Mouse (Mus musculus) G1E (cell line): Measurements from ENCODE around the gene Nucks1. TPM values are rescaled to one million over a fixed set of nuclear protein-coding genes. Genes with fewer than 3 reads are reported as not detected.

Source experiments
- ATAC-seq: 2 replicates; pipeline ENCODE4 v1.8.0; 2016; ENCODE audit warnings: mild to moderate bottlenecking; ENCODE audit not compliant: insufficient number of reproducible peaks, poor library complexity, low FRiP score, severe bottlenecking; ENCODE audit errors: extremely low read depth
- DNase-seq: peaks from one replicate; pipeline ENCODE4 v3.0.0; 2012; ENCODE audit warnings: low spot score
- H3K27me3 ChIP-seq: 2 replicates; pipeline ENCODE4 v1.6.1; 2012; ENCODE audit warnings: mild to moderate bottlenecking, low read length, inconsistent platforms; ENCODE audit not compliant: insufficient read depth
- H3K36me3 ChIP-seq: replicated peaks from 2 replicates; pipeline ENCODE3; 2012; ENCODE audit warnings: mild to moderate bottlenecking, inconsistent platforms
- H3K4me1 ChIP-seq: 2 replicates; pipeline ENCODE4 v1.6.1; 2012; ENCODE audit warnings: low read depth, low read length, inconsistent platforms, mixed read lengths; ENCODE audit not compliant: insufficient read depth
- H3K4me3 ChIP-seq: 2 replicates; pipeline ENCODE4 v1.5.1; 2012; ENCODE audit warnings: low read depth, mild to moderate bottlenecking, inconsistent platforms, low read length, moderate library complexity, mixed read lengths
- H3K9me3 ChIP-seq: replicated peaks from 2 replicates; pipeline ENCODE4 v1.6.1; 2012; ENCODE audit warnings: inconsistent platforms
- CTCF ChIP-seq: IDR thresholded peaks from 2 replicates; pipeline ENCODE4 v1.5.1; 2012; ENCODE audit warnings: low read depth, low read length, inconsistent platforms, mixed read lengths
- GATA1 ChIP-seq: IDR thresholded peaks from 2 replicates; pipeline ENCODE4 v1.6.1; 2012; ENCODE audit warnings: borderline replicate concordance, low read length, inconsistent platforms, mixed read lengths
- GATA2 ChIP-seq: IDR thresholded peaks from 2 replicates; pipeline ENCODE4 v1.6.1; 2012; ENCODE audit warnings: low read depth, low read length, inconsistent platforms, borderline replicate concordance
- TAL1 ChIP-seq: conservative IDR thresholded peaks from 2 replicates; pipeline ENCODE4 v1.6.1; 2012; ENCODE audit warnings: low read depth, low read length, inconsistent platforms, mixed read lengths
- polyA plus RNA-seq: library from polyadenylated mRNA; stranded (reverse); fragments of >175 nt; gene quantifications from 2 replicates; pipeline ENCODE4 v1.2.3, GENCODE M21; 2012
- total RNA-seq, 2 experiments: library from RNA; stranded (forward) in 1 of 2; stranded (reverse) in 1 of 2; fragments of 200-1000 nt in 1 of 2; fragments of >200 nt in 1 of 2; fragmentation: Nextera tagmentation in 1 of 2; gene quantifications; 2 replicates each; pipeline ENCODE4 v1.2.3; 2014 to 2017

The Nucks1 gene
- total and polyA plus RNA-seq, 3 experiments = 35.2 to 507 (median 376) TPM

- peak; percentile 81 for DNase-seq
- H3K4me3 ChIP-seq = no peak overlapping the region
- peak; percentile 99 for TF ChIP-seq CTCF
- TF ChIP-seq GATA1 = no peak
- H3K27me3 ChIP-seq = peaks cover 27% of the 10 kb centered on the region
- no peaks in the 10 kb centered on the region for H3K9me3 ChIP-seq
- peaks cover 47% of the 10 kb centered on the region for H3K4me1 ChIP-seq
- H3K36me3 ChIP-seq = peaks cover 64% of the 10 kb centered on the region
- ATAC-seq = peak; percentile 69
Observed at GRCm38 (mm10) chr1:131982907-131983306, 72.6 kb downstream of the Nucks1 start.

- ATAC-seq = no peak
Observed at GRCm38 (mm10) chr1:131983806-131984205, 73.5 kb downstream of the Nucks1 start.

More at GRCm38 (mm10) chr1:131983806-131984205, 73.5 kb downstream of the Nucks1 start:
- TF ChIP-seq GATA2 = no peak
- no peak for TF ChIP-seq TAL1
- TF ChIP-seq GATA1 = no peak
- DNase-seq = no peak
- Histone ChIP-seq H3K4me3 (no peak overlapping the region), H3K27me3 (peaks cover 22% of the 10 kb centered on the region), H3K36me3 (peaks cover 57% of the 10 kb centered on the region), H3K4me1 (peaks cover 40% of the 10 kb centered on the region), H3K9me3 (no peaks in the 10 kb centered on the region)

Other genes with a start within 250 kb of the Nucks1 start
- not detected in 2 replicates for gene Rab7b, start 221.8 kb upstream of the Nucks1 start, total RNA-seq (2014; fragmentation: Nextera tagmentation)
- 0.38 and 0.93 TPM in 2 replicates for gene Rab7b, start 221.8 kb upstream of the Nucks1 start, total RNA-seq (2017)
- 0.03 TPM in 1 of 2 replicates, not detected in the other for gene Rab7b, start 221.8 kb upstream of the Nucks1 start, polyA plus RNA-seq
- 1.9 and 3.2 TPM in 2 replicates for gene Slc26a9, start 166.5 kb upstream of the Nucks1 start, total RNA-seq (2014; fragmentation: Nextera tagmentation)
- gene Slc26a9, start 166.5 kb upstream of the Nucks1 start, total RNA-seq (2017) = 0.98 and 0.99 TPM in 2 replicates
- gene Slc26a9, start 166.5 kb upstream of the Nucks1 start, polyA plus RNA-seq = 0.11 and 0.17 TPM in 2 replicates
- not detected in 2 replicates for gene Pm20d1, start 113.2 kb upstream of the Nucks1 start, total RNA-seq (2014; fragmentation: Nextera tagmentation)
- 0.06 and 0.16 TPM in 2 replicates for gene Pm20d1, start 113.2 kb upstream of the Nucks1 start, total RNA-seq (2017)
- not detected in 2 replicates for gene Pm20d1, start 113.2 kb upstream of the Nucks1 start, polyA plus RNA-seq
- 11.8 and 21.0 TPM in 2 replicates for gene Slc41a1, start 83.0 kb upstream of the Nucks1 start, total RNA-seq (2014; fragmentation: Nextera tagmentation)
- gene Slc41a1, start 83.0 kb upstream of the Nucks1 start, total RNA-seq (2017) = 6.8 and 7.1 TPM in 2 replicates
- gene Slc41a1, start 83.0 kb upstream of the Nucks1 start, polyA plus RNA-seq = 7.2 and 7.8 TPM in 2 replicates
- not detected in 2 replicates for gene Rab29, start 43.3 kb upstream of the Nucks1 start, total RNA-seq (2014; fragmentation: Nextera tagmentation)
- 0.58 TPM in 1 of 2 replicates, not detected in the other for gene Rab29, start 43.3 kb upstream of the Nucks1 start, total RNA-seq (2017)
- not detected in 2 replicates for gene Rab29, start 43.3 kb upstream of the Nucks1 start, polyA plus RNA-seq
- 36.9 and 48.1 TPM in 2 replicates for gene Slc45a3, start 52.4 kb downstream of the Nucks1 start, total RNA-seq (2014; fragmentation: Nextera tagmentation)
- 51.4 and 56.6 TPM in 2 replicates for gene Slc45a3, start 52.4 kb downstream of the Nucks1 start, total RNA-seq (2017)
- 12.3 and 14.4 TPM in 2 replicates for gene Slc45a3, start 52.4 kb downstream of the Nucks1 start, polyA plus RNA-seq
- gene Elk4, start 97.1 kb downstream of the Nucks1 start, total RNA-seq (2014; fragmentation: Nextera tagmentation) = 166 and 187 TPM in 2 replicates
- gene Elk4, start 97.1 kb downstream of the Nucks1 start, total RNA-seq (2017) = 67.4 and 83.2 TPM in 2 replicates
- 4.1 and 5.1 TPM in 2 replicates for gene Elk4, start 97.1 kb downstream of the Nucks1 start, polyA plus RNA-seq
- gene Mfsd4a, start 157.5 kb downstream of the Nucks1 start, total RNA-seq (2014; fragmentation: Nextera tagmentation) = not detected in 2 replicates
- 0.70 and 1.0 TPM in 2 replicates for gene Mfsd4a, start 157.5 kb downstream of the Nucks1 start, total RNA-seq (2017)
- gene Mfsd4a, start 157.5 kb downstream of the Nucks1 start, polyA plus RNA-seq = not detected in 2 replicates
- not detected in 2 replicates for gene Cdk18, start 229.2 kb downstream of the Nucks1 start, total RNA-seq (2014; fragmentation: Nextera tagmentation)
- 0.06 and 0.33 TPM in 2 replicates for gene Cdk18, start 229.2 kb downstream of the Nucks1 start, total RNA-seq (2017)
- gene Cdk18, start 229.2 kb downstream of the Nucks1 start, polyA plus RNA-seq = 0.02 TPM in 1 of 2 replicates, not detected in the other